Mouse (Mus musculus) adrenal gland, postnatal 14 days (tissue): ENCODE data around the gene Incenp. TPM values are rescaled to one million over a fixed set of nuclear protein-coding genes. Genes with fewer than 3 reads are reported as not detected.
"Not testable (repeated sequence)": the region's sequence is repeated elsewhere in the genome, so short reads cannot be mapped to it uniquely, and the experiment has no call there.

Experiments
- DNase-seq: peaks from one replicate; pipeline ENCODE4 v3.0.0; 2021; ENCODE audit warnings: mixed read lengths
- total RNA-seq: library from RNA; stranded (reverse); gene quantifications from 2 replicates; pipeline ENCODE4 v1.2.3, GENCODE M21; 2021

Incenp gene
- total RNA-seq, 1 experiment from 2014 or later: 29.3 TPM

DNA sequence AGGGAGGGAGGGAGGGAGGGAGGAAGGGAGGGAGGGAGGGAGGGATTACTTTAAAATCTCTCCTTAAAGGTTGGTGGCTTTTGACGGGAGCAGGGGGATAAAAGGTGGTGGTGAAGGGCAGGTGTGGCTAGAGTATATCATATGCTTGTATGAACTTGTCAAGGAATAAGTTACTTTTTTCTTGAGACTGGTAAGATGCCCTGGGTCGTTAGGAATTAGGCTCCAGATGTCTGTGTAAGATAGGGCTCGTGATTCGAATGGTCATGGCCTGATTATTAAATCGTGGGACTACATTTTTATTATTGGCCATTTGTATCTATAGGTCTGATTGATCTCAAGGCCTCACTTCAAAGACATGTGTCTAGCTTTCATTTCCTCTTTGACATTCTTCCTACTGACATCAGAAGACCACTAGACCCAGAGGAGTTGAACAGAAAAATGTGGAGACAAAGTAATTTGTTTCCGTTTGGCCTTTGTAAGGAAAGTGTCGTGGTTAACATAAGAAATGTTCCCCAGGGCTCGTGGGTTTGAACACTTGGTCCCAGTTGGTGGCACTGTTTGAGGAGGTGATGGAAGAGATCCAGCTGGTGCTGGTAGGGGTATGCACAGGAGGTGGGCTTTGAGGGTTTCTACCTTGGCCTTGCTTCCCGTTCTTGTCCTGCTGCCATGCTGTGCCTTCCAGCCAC is 19.0 kb upstream of the Incenp start:
- DNase-seq: no peak

DNA sequence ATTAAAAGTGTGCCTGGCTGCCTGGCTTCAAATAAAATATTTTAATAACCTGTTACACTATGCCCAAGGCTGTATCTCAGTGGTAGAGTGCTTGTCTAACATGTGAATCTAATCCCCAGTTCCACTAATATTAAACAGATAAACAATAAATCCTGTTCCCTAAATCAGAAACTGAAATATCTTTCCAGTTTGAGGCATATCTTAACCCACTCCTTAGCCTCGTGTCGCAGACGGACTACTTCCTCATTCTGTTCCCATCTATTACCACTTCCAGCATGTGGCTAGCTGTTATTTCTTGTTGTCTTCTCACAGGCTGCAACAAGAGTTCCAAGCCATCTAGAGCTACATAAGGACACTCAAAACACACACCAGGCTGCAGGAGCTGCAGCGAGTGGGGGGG is 18.4 kb upstream of the Incenp start:
- no peak for DNase-seq

DNA sequence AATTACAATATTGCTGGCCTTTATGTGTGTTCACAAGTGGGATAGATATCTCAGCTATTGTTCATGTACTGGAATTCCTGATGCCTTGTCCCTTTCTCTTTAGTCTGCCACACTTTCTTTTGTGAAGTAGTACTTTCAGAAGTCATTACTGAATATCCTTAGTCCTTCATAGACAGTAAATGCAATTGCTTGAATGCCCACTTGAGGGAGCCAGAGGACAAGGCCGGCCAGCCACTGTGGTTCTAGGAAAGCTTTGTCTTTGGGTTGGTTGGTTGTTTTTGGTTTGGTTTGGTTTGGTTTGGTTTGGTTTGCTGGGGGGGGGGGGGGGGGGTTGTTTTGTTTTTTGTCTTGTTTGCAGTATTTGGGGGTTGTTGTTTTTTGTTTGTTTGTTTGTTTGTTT is 16.6 kb upstream of the Incenp start:
- peak; percentile 89 for DNase-seq

DNA sequence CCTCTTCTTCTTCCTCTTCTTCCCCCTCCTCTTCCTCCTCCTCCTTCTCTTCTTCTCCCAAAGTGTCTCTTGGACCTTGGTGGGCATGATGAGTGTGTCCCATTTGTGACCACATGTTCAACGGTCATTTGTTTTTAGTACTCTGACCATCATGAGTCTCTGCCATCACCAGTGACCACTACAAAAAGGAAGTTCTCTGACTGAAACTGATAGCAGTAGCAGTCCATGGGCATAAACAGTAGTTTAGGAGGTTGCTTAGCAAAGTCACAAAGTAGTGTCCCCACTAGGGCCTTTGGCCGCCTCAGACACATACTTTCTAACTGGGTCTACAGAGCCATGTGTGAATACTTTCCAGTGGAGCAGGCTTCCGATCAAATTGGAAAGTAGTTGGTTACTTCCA is 15.0 kb upstream of the Incenp start:
- DNase-seq: no peak

DNA sequence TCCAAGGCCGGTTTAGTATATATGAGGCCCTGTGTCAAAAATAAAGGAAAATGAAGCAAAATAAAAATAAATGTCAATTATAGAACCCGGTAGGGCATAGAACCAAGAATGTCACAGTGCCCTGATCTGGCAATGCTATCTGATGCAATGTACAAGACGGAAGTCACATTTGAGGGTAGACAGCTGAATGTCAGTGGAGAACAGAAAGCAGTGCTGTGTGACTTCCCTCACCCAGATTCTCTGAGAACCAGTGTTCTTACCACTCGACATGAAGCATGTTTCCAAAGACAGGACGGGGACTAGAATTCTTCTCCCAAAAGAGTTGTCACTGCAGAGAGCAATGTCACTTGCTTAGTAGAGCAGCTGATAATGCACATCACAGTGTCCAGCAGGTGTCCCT is 14.4 kb upstream of the Incenp start:
- no peak for DNase-seq

DNA sequence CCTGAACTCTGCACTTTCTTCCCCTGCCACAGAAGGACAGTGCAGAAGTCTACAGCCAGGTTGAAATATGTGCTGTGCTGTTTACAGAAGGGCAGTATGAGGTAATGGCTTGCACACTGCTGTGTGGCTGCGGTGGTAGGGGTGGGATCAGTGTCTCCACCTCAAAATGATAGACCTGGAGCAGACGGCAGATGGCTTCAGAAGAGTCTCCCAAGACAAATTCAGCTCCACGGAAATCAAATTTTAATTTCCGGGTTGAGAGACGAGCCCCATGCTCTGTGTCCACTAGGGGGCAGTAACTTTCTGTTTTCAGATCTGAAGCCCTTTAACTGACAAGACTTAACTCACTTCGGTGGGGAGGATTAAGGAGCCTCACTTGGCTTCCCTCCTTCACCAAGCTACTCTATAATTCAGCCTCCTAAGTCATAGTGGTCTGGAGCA is 12.0 kb upstream of the Incenp start:
- peak; percentile 69 for DNase-seq

DNA sequence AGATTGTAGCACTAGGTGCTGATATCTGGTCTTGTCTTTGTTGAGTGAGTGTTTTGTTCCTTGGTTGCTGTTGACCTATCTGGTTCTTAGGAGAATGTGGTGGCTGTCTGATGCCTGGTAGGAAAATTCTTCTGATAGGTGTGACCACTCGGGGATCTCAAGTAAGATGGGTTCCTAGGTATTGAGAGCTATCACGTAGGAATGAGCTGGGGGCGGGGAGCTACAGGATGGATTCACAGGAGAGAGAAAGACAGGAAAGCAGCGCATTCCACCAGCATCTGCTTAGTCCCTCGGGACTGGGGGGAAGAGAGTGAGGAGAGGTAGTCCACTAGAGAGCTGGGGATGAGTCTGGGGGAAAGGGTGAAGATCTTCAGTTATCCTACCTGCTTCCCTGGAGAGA is 10.0 kb upstream of the Incenp start:
- no peak for DNase-seq

DNA sequence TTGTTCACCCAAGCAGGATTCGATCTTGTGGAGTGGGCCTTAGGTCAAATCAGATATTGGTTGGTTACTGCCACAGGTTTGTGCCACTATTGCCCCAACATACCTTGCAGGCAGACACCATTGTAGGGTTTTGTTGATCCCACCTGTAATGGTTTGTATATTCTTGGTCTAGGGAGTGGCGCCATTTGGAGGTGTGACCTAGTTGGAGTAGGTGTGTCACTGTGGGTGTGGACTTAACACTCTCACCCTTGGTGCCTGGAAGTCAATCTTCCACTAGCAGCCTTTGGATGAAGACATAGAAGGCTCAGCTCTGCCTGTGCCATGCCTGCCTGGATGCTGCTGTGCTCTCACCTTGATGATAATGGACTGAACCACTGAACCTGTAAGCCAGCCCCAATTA is 1.3 kb upstream of the Incenp start:
- DNase-seq: not testable (repeated sequence)

DNA sequence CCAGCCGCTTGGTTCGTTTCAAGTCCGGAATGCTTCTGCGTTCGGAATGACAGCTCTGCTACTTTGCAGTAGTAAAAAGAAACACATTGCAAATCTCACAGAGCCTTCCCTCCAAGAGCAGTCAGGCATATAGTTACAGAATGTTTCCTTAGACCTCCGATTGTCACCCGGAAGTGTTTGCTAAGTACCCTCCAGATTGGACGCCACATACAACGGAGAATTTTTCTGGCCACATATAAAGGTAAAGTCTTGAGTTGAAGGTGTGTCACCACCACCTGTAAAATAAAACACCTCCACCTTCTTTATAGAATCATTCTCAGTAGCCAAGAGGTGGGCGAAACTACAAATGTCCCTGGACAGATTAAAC is 412 bp upstream of the Incenp start:
- no peak for DNase-seq

DNA sequence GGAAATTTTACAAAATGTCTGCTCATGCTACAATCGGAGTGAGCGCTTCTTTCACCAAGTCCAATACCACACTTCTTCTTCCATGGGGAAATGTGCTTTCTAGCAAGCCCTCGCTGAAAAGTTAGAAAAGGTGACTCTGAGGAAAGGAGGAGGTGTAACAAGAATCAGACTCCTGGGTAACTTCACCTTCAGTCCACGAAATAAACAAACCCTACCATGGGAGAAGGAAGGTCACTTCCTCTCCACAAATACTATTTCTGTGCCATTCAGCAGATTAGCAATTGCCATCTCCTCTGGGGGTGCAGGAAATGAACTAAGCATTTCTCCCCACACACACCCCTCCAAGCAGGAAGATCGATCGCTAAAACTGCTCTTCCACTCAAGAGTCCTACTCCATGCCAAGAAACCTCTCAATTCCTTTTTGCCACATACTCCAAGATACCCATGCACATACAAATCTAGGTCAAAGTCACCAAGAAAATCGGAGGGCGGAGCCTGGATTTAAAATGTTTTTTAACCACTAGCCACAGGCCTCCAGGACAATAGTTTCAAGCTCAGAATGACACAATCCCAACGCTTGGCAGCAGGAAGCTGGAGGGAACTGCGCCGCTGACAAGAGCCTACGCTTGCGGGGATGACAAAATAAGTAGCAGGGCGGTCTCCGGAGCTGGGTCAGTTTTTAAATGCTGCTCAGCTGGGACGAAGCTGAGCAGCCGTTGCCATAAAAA is 848 bp downstream of the Incenp start:
- peak; percentile 53 for DNase-seq

DNA sequence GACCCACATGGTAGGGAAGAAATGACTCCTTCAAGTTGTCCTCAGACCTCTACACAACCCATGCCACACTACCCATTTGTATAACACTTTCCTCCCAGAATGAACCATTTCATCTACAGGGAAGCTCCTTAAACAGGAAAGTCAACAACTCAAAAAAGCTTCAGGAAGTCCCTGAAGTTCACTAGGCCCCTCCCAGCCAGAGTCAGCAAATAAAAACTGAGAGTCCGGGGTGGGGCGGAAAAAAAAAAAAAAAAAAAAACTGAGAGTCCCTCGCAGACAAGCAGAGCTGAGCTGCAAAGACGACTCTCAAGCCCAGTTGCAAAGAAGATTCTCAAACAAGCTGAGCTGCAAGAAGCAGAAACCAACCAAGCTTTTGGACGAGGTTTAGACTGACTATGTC is 3.3 kb downstream of the Incenp start:
- DNase-seq: no peak

DNA sequence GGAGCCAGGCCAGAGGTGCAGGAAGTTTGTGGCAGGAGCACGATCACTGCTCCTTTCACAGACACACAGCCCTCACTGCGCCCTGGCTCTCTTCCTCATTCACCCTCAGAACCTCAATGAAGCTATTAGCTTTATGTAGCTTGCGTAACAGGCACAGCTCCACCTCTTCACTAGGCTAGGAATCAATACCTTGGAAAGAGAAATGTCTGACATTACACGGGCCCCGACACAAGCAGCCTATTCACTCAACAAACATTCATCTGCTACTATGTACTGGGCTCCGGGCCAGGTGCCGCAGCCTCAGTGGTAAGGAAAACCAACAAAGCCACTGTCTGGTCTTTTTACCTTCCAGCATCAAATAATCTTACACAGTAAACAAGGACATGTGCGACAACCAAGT is 12.6 kb downstream of the Incenp start:
- DNase-seq: no peak

DNA sequence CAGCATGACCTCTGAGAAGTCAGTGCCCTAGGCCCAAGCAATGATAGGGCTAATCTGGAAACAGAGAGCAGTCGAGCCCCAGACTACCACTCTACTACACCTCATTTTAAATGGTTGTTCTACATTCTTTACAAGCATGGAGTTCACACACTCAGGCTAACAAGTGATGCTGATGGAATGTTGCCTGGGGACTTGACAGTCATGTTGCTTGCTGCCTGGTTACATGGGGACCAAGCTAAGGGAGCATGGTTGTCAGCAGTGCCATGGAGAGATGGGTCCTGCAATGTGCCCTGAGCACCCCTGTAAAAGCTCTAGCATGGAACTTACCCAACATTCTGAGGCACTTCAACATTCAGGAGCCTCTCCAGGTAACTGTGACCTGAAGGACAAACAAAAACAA is 13.0 kb downstream of the Incenp start:
- no peak for DNase-seq

DNA sequence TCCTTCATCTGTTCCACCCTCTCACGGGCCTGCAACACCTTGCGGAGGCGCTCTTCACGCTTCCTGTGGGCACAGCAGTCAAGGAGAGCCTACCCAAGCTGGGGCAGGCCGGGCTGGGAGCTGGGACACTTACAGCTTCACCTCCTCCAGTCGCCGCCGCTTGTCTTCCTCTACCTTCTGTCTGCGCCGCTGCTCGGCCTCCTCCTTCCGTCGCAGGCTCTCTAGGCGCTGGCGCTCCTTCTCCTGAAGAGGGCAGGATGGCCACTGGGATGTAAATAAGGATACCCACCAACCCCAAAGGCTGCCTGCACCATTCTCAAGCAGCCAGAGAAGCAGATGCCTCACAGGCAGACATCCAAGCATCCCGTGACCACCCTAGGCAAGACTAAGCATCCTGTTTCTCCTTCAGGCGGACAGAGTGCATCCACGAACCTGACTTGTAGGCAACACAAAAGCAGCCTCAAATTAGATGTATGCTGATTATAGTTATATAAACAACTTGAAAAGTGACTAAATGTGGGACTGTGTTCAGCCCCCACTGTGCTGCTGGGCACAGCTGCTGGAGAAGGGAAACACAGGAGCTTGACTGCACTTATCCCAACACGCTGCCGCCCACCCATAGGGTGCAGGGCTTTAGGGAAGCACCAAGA is 21.0 kb downstream of the Incenp start:
- DNase-seq: no peak

DNA sequence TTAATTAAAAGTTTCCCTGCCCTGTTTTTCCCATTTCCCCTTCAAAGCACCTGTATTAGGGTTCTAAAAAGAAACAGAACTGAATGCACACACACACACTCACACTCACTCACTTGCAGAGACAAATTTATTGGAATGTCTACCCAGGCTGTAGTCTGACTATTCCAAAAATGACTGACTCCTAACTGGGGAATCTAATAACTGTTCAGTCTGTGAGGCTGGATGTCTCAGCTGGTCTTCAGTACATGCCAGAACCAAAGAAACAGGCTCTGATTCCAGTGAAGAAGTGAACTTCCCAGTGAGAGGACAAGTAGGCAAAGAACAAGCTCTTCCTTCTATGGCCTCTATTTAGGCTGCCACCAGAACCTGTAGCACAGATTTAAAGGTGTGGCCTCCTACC is 33.9 kb downstream of the Incenp start:
- DNase-seq: no peak

DNA sequence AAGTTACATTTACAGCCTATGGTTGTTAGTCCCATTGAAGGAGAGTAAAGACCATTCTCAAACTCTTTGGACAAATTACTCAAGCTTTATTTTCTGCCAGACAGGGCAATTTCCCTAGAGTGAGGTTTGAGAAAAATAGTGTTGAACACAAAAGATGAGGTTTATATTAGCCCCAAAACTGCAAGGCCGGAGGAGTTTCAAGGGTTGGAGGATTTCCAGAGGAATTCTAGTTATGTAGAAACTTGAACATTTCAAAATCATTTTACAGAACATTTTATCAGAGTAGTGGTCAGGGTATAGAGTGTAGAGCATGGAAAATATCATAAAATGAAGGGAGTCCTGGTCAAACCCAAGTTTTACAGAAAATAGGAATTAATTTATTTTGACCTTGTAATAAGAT is 34.5 kb downstream of the Incenp start:
- no peak for DNase-seq

DNA sequence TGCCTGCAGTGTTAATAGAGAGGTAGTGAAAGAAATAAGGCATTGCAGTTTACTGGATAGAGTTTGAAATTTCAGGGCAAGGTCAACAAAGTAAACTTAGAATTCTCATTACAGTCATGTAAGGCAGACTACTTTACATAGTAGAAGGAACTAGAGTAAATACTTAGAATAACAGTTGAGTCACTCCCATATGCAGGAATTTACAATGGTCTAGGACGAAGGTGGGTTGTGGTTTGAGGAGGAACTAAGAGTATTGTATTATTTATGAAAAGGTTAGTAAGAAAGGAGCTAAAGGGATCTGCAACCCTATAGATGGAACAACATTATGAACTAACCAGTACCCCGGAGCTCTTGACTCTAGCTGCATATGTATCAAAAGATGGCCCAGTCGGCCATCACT is 38.5 kb downstream of the Incenp start:
- not testable (repeated sequence) for DNase-seq

DNA sequence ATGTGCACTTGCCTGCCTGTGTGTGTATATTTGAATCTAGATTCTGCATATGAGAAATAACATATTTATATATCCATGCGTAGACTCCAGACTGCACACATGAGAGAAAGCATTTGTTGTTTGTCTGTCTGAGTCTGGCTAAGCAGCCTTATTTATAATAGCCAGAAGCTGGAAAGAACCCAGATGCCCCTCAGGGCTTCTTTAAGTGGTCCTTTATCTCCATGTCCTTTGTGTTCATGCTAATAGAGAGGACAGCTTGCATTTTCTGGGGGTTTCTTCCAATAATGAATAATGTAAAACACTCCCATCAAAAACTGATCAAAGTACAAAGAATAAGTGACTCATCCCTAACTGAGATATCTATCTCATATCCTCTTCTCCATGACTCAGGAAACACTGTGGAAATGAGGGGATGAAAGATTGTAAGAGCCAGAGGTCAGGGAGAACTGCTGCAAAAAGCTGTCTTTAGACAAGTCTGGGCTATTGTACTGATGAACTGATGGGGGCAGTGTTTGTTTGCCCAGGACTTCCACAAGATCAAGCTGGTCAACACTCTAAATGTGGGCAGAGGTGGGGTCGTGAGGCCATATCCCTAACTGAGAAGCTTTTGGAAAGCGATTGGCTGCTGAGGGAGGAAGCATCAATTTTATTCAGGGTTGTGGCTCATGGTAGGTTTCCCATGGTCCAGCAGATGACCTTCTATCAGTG is 49.8 kb downstream of the Incenp start:
- peak; percentile 20 for DNase-seq

DNA sequence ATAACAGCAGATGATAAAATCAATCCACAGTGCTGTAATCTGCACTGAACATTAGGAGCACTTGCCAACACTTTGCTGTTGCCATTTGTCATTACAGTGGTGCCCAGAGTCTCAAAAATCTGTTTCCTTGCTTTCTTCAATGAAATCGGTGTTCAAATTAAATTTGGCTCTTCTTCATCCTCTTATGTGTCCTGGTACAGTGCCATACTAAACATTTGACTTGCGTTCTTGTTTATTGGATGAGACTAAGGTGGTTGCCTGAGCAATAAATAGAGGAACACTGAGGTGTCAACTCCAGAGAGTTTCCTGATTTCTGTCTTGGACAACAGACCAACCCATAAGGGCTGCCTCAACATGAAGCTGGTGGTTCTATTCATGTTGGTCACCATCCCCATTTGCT is 52.1 kb downstream of the Incenp start, which contains the start of gene Scgb2a2:
Gene Scgb2a2, plus strand, starts transcription at position 301 of the 400 bp plus-strand sequence.
- DNase-seq: no peak

DNA sequence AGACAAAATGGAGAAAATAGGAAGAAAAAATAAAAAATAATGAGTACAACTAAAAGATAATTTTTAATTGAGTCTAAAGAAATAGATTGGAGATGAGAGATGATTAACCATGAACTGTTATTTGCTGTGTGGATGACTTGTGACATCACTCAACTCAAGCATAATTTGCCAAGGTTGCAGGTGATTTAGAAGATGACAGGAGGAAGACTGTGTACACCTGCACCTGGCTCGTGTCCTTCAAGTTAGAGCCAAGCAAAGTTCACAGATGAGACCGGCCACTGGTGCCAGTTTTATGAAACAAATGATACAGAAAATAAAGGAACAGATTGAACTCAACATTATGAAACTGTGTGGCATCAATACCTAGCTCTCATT is 62.0 kb downstream of the Incenp start:
- no peak for DNase-seq

DNA sequence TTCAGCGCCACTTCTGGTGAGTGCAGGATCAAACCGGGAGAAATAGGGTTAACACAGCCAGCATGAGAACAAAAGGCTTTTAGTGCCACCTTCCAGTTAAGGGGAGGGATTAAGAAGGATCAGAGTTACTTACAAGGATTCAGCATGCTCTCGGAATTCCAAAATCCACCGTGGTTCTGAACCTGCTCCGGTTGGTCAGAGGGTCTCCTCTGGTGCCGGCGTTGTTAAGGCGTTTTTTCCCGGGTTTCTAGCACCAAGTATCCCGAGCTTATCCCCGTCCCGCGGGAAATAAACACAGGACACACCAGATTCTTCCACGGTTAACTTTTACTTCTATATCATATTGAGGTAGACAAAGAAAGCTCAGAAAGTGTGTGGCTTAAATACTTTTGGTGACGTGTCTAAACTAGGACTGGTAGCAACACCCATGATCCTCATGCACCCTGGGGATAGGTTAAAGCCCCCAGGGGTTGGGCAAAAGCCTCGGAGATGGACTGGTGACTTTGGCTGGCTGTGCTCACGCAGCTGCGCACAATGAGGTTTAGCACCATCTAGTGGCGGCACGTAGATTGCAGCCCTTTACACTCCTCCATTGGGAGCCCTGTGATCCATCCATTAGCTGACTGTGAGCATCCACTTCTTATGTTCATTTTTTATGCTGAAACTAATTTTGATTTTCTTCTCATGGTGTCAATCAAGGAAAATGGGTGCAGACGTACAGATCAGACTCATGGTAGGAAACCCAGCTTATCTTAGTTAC is 62.6 kb downstream of the Incenp start:
- DNase-seq: peak; percentile 61
